Mouse (Mus musculus) gastrocnemius, adult 18-20 months (tissue): ENCODE data around the gene Gm28230. TPM values are rescaled to one million over a fixed set of nuclear protein-coding genes. Genes with fewer than 3 reads are reported as not detected.

Source experiments
- DNase-seq: peaks from one replicate; pipeline ENCODE4 v3.0.0; 2021; ENCODE audit warnings: low spot score
- total RNA-seq, 2 experiments: library from RNA; stranded (reverse); gene quantifications; 2 replicates each; pipeline ENCODE4 v1.2.3; 2021

Gene Gm28230
- total RNA-seq, 2 experiments from 2014 or later, result 0.07 to 0.19 TPM

DNA sequence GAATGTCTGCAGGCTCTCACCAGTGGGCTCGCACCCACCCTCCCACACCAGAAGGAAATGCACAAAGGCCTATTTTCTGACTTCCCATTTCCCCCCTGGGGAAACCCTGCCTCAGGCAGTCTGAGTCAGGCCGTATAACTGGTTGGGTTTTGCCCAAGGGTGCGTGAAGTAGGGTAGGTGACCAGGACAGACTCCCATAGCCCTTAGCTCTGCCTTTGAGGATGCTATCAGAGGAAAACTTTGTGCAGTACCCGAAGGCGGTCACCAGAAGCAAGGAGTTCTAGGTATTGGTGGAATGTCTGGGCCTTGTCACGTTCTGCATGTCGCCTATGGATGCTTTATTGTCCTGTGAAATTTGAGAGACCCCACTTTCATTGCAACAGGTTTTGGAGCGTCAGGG, 3.6 kb upstream of the Gm28230 start:
- DNase-seq, result no peak

- DNase-seq, result no peak
Measured at GRCm38 (mm10) chr2:74724244-74725015, 2.1 kb upstream of the Gm28230 start.

- DNase-seq, result no peak
Measured at GRCm38 (mm10) chr2:74725171-74725570, 1.4 kb upstream of the Gm28230 start.

GRCm38 (mm10) chr2:74726973-74727639, 578 bp downstream of the Gm28230 start:
- DNase-seq, result no peak

DNA sequence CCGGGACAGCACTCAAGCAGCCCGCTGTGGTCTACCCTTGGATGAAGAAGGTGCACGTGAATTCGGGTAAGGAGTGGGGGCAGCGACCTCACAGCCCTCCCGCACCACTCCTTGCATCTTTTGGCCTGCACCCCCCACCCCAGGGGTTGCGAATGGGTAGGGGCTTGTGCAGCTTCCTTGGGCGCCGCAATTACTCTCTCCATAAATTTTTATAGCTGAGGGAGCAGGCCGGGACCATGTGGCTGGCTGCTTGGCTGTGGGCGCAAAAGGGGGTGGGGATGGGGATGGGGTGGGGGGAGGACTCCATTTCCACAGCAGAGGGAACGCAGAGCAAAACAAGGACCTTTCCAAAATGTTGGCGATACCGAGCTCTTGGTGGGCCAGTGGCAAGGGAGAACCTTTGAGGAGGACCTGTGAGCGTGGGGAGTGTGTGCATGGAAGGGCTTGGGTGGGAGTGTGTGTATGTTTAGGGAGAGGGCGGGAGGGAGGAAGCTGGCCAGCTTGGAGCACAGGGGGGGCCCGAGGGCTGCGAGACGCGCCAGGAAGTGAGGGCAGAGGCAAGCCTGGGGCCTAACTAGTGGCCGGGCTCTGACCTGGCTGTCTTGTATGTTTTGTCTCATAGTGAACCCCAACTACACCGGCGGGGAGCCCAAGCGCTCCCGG, 1.2 kb downstream of the Gm28230 start:
- no peak for DNase-seq

- DNase-seq, result no peak
Measured at GRCm38 (mm10) chr2:74728303-74728680, 1.8 kb downstream of the Gm28230 start.

- DNase-seq, result no peak
Measured at GRCm38 (mm10) chr2:74730331-74730730, 3.8 kb downstream of the Gm28230 start.

- DNase-seq, result no peak
Measured at GRCm38 (mm10) chr2:74731055-74731454, 4.5 kb downstream of the Gm28230 start.

GRCm38 (mm10) chr2:74731799-74732512, 5.4 kb downstream of the Gm28230 start:
- no peak for DNase-seq

- no peak for DNase-seq
Measured at GRCm38 (mm10) chr2:74732513-74733316, 6.2 kb downstream of the Gm28230 start.

GRCm38 (mm10) chr2:74733317-74733661, 6.8 kb downstream of the Gm28230 start:
- DNase-seq, result no peak

GRCm38 (mm10) chr2:74733765-74734164, 7.2 kb downstream of the Gm28230 start:
- DNase-seq, result no peak

DNA sequence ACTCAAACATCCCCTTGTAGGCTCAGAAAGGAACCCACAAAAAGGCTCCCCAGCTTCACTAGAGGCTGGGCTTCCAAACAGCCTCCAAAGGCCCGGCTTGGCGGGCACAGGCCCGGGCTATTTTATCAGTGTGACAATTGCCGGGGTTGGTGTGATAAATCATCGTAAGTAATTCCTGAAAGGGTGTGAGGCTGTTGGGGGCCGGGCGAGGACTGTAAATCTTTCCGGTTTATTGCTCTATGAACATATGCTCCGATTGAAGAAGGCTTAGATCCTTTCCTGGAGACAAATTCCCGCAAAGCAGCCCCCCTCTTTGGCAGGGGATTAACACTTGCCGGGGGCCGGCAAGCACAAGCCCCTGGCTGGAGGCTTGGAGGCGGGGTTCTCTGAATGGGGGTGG, 7.9 kb downstream of the Gm28230 start:
- no peak for DNase-seq

DNA sequence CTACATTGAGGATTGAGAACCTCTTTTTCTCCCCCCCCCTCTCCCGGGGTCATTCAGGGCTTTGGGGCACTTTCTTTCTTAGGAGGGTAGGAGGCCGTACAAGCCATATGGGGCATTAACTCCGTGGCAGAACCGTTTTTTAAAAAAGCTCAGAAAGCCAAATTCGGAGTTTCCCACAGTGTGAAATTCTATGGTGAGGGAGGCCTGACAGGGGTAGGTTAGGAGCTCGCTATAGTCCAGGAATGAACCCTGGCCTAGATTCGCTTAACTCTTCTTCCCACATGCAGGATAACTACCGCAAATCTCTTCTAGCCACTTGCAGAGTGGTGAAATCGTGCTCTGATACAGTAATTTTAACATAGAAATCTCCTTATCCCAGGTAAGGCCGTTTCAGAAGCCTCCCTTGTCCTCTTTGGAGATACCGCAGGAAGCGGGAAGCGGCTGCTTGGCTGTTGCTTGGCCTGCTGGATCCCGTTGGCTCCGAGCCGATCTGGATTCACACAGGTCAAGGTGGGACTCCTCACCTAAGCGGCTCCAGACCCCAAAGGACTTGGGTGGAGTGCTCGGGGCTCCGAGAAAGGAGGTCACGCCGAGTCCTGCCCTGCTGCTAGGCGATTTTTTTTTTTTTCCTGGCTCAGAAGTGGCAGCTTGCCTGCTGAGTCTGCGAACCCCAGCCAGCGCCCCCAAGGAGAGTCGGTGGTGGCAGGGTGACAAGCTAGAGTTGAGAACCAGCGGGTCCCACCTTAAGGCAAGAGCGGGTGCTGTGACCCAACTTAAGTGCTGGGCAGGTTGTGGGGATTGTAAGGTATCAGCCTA, 8.7 kb downstream of the Gm28230 start:
- no peak for DNase-seq

- no peak for DNase-seq
Measured at GRCm38 (mm10) chr2:74735851-74736687, 9.5 kb downstream of the Gm28230 start.

GRCm38 (mm10) chr2:74736688-74737577, 10.4 kb downstream of the Gm28230 start:
- DNase-seq, result no peak

- no peak for DNase-seq
Measured at GRCm38 (mm10) chr2:74737578-74738070, 11.1 kb downstream of the Gm28230 start.
